Mouse (Mus musculus) right cerebral cortex, postnatal 36 days (tissue): ENCODE results near the gene Fam129a.
"Not testable (repeated sequence)": the region's sequence is repeated elsewhere in the genome, so short reads cannot be mapped to it uniquely, and the experiment has no call there.

ENCODE experiments used
- DNase-seq, 2 experiments: peaks; one replicate each; pipeline ENCODE4 v3.0.0; 2022; ENCODE audit warnings: low spot score in 2 of 2, mixed read lengths in 1 of 2

Gene Fam129a

GRCm38 (mm10) chr1:151741199-151741621, 170.2 kb downstream of the Fam129a start:
- DNase-seq, result no peak

GRCm38 (mm10) chr1:151749894-151750293, 178.9 kb downstream of the Fam129a start:
- not testable (repeated sequence) for DNase-seq

DNA sequence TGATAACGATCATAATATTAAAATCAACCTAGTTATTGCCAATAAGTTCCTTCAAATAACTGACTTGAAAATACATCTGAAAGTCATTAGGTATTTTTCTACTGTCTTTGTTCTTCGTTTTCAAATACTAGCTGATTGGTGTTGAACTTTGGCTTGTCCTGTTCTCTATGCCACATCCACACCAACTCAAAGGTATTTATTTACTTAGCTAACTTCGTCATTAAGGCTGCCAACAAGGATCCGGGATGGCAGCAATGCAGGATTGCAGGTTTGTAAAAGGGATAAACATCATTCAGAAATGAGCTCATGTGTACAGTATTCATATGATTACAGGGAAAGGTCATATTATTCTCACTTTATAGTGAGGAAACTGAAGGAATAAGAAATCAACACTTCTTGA, 182.0 kb downstream of the Fam129a start:
- DNase-seq, result no peak

DNA sequence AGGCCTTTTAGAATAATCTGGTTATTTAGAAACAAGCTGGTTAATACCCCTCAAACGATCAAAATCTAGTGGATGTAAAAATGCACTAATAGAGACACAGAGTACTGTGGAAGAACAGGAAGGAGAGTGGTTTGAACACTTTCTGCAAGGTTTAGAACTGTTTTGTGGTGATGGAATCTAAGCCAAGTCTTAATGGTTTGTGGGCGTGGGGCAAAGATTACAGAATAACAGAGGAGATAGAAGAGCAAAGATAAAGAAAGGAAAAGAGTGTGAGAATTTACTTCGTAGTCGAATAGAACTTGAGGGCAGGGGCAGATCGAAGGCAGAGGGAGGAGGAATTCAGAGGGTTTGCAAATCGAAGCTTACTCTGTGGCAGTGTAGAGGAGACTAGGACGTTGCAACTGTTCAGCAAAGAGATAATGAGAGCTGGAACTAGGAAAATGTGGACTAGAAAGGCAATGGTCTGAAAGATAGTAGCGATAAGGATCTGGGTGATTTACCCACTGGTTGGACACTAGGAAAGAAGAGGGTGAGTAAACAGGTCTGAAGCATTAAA, 182.5 kb downstream of the Fam129a start:
- no peak for DNase-seq

GRCm38 (mm10) chr1:151754028-151754489, 183.1 kb downstream of the Fam129a start:
- DNase-seq, result no peak

DNA sequence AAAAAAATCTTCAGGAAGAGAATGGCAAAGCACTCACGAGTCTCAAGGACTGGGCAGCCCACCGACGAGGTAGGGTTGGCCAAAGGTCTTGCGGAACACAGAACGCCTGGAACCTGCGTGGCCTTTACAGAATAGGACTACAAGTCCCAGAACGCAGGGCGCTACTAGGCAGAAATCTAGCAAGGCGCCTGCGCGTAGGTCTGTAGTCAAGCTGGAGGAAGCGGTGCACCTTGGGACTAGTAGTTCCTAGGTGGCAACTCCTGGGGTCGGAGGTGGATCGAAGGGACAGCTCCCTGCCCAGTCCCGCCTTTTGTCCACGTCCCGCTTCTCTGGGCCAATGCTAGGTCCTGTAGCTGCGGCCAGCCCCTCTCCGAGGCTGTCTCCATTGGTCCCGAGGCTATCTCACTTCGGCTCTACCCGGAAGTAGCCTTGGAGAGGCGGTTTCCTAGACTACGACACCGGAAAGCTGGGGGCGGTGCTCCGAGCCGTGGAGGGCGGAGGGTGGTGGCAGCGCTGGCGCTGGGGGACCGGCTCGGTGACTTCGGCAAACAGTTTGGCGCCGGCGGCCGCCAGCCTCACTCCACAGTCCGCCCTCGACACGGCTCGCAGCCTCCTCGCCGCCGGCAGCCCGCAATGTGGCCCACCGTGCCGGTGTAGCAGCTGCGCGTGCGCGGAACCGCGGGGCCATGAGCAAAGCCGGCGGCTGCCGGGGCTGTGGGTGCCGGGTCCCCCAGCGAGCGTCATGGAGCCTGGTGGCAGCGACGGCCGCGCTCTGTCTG, 184.1 kb downstream of the Fam129a start, which contains the start of gene Edem3:
Edem3 (plus strand) TSS at position 491 of the 779 bp plus-strand sequence.
- DNase-seq, result peak; percentile 99 to 100

- DNase-seq, result peak; percentile 8 to 52
Measured at GRCm38 (mm10) chr1:151755660-151756424, 184.9 kb downstream of the Fam129a start.

- DNase-seq, result no peak
Measured at GRCm38 (mm10) chr1:151756425-151756728, 185.4 kb downstream of the Fam129a start.

DNA sequence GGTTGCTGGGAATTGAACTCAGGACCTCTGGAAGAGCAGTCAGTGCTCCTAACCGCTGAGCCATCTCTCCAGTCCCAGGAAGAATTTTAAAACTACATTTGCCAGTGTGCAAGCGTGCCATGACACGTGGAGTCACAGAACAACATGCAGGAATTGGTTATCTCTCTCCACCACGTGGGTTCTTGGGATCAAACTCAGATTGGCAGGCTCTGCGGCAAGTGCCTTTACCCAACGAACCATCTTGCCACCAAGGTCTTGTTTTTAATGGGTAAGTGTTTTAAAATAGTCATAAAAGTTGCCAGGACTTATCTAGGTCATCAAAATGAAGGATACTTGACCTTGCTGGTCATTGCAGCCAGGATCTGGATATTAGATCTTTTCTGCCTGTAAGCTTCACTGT, 187.3 kb downstream of the Fam129a start:
- DNase-seq, result no peak

GRCm38 (mm10) chr1:151758991-151759390, 188.0 kb downstream of the Fam129a start:
- no peak for DNase-seq

DNA sequence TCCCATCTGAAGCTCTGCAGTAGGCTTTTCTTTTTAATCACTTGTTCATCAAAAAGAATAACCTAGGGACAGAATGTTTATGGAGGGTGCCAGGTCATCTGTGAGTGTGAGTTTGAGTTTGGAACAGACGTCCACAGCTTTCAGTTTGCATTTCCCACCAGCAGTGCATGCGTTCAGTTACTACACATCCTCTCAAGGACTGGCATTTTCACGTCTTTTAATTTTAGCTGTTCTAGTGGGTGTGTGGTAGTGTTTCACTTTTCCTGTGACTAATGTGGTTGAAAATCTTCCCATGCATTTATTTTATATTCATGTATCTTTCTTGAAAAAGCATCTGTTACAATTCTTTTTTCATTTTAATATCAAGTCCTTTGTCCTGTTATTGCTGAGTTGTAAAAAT, 193.2 kb downstream of the Fam129a start:
- DNase-seq, result no peak

GRCm38 (mm10) chr1:151766166-151766565, 195.2 kb downstream of the Fam129a start:
- no peak for DNase-seq

GRCm38 (mm10) chr1:151766976-151767654, 196.1 kb downstream of the Fam129a start:
- DNase-seq, result no peak

DNA sequence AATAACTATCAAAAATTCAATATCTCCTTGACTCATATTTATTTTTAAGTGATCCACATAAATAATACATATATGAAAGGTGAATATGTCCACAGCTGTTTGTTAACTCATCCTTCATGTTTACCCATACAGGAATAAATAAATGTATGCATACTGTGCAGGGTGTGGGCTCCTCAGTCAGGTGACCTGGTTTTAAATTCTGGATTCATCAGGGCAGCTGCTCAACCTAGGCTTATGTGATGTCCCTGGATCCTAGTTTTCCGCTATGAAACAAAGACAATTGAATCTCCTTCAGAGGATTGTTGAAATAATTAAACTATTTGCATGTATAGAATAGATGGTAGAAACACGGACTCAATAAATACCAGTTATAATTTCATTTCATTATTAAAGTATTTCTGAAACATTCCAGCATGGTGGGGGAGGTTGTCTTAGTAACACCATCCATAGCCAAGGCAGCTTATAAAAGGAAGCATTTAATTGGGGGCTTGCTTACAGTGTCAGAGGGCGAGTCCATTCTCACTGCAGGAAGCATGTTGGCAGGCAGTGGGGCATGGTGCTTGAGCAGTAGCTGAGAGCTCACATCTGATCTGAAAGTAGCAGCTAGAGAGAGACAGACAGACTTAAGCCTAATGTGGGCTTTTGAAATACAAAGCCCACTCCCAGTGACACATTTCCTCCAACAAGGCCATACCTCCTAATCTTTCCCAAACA, 198.4 kb downstream of the Fam129a start:
- DNase-seq, result no peak
